Mouse (Mus musculus) bone marrow macrophage, adult 2 months (primary cell): ENCODE data around the gene Cd46. TPM values are rescaled to one million over a fixed set of nuclear protein-coding genes. Genes with fewer than 3 reads are reported as not detected.

Experiments used
- H3K27ac ChIP-seq: 2 replicates; pipeline ENCODE4 v1.5.1; 2012; ENCODE audit warnings: low read depth, low read length; ENCODE audit not compliant: insufficient read depth
- H3K4me1 ChIP-seq: 2 replicates; pipeline ENCODE4 v1.6.1; 2012; ENCODE audit warnings: low read length; ENCODE audit not compliant: control insufficient read depth, insufficient read depth
- H3K4me3 ChIP-seq: 2 replicates; pipeline ENCODE4 v1.5.1; 2012; ENCODE audit warnings: mild to moderate bottlenecking, low read length, moderate library complexity; ENCODE audit not compliant: insufficient read depth
- CTCF ChIP-seq: IDR thresholded peaks from 2 replicates; pipeline ENCODE4 v1.5.1; 2012; ENCODE audit warnings: low read depth, mild to moderate bottlenecking, low read length, moderate library complexity
- POLR2A ChIP-seq: IDR thresholded peaks from 2 replicates; pipeline ENCODE4 v1.6.1; 2012; ENCODE audit warnings: mild to moderate bottlenecking, low read depth, low read length, borderline replicate concordance
- polyA plus RNA-seq: library from polyadenylated mRNA; stranded (reverse); fragments of >200 nt; gene quantifications from 2 replicates; pipeline ENCODE4 v1.2.4, GENCODE M21; 2012; ENCODE audit not compliant: missing spikeins, insufficient read depth, insufficient read length

Gene Cd46
- 2.9 and 3.5 TPM in 2 replicates for polyA plus RNA-seq

DNA sequence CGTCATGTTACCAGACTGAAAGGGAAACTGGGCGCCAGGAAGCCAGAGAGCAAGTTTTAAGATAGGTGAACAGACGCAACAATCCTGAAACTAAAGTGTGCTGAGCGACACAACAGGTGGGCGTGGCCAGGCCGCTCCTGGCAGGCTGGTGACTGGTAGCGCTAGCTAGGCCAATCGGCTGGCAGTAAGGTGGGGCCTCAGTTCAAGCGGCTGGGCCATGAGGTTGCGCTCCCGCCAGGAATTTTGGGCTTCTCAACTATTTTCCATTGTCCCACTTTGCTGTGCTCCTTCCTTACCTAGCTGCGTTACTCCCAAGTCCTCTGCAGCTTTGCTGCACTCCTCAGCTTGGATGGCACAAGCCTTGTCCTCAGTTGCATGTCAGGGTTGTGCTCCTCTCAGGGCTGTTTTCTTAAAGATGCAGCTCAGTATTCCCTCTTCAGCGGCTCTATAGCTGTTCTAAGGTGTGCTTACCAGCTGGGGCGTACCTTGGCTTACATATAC lies at the start of gene Cd46:
TSS of gene Cd46 (minus strand) at position 30 of the 501 bp plus-strand sequence.
- Histone ChIP-seq H3K4me1 (no peaks in the 10 kb centered on the region), H3K4me3 (peak within 1 kb of the TSS; percentile 70), H3K27ac (0 out of 2 replicates have a peak within 1 kb of the TSS, but pooled peaks have one; percentile 20)
- TF ChIP-seq CTCF (no peak), POLR2A (no peak)

GRCm38 (mm10) chr1:195132070-195132469 lies 40.0 kb upstream of the Cd46 start:
- TF ChIP-seq CTCF (no peak), POLR2A (no peak)
- H3K27ac ChIP-seq, result no peak overlapping the region
- peak overlapping the region; percentile 3; the same call in 1 of the 2 replicates for H3K4me3 ChIP-seq
- 0 out of 2 replicates have a peak, but pooled peaks cover 4% of the 10 kb centered on the region for H3K4me1 ChIP-seq

GRCm38 (mm10) chr1:195131675-195132015 lies 39.6 kb upstream of the Cd46 start:
- Histone ChIP-seq H3K4me1 (0 out of 2 replicates have a peak, but pooled peaks cover 4% of the 10 kb centered on the region), H3K27ac (peak overlapping the region; percentile 93), H3K4me3 (peak overlapping the region; percentile 79)
- TF ChIP-seq CTCF (no peak), POLR2A (no peak)

GRCm38 (mm10) chr1:195130953-195131674 lies 39.1 kb upstream of the Cd46 start, which contains the start of gene Cr1l:
Gene Cr1l, minus strand, starts transcription at chr1:195131586.
- Histone ChIP-seq H3K4me3 (peak within 1 kb of the TSS; percentile 79), H3K4me1 (0 out of 2 replicates have a peak, but pooled peaks cover 4% of the 10 kb centered on the region), H3K27ac (peak within 1 kb of the TSS; percentile 93)
- TF ChIP-seq CTCF, result no peak; the same call in 1 of the 2 replicates
- no peak for TF ChIP-seq POLR2A

- H3K4me1 ChIP-seq, result 0 out of 2 replicates have a peak, but pooled peaks cover 4% of the 10 kb centered on the region
- no peak for TF ChIP-seq POLR2A
- H3K4me3 ChIP-seq, result peak overlapping the region; percentile 79
- no peak overlapping the region for H3K27ac ChIP-seq
These were observed 38.4 kb upstream of the Cd46 start for GRCm38 (mm10) chr1:195130479-195130878.

GRCm38 (mm10) chr1:195129867-195130266 lies 37.8 kb upstream of the Cd46 start:
- H3K4me3 ChIP-seq, result 0 out of 2 replicates have a peak overlapping the region, but pooled peaks have one; percentile 3
- H3K4me1 ChIP-seq, result 0 out of 2 replicates have a peak, but pooled peaks cover 4% of the 10 kb centered on the region
- TF ChIP-seq POLR2A (no peak), CTCF (no peak)
- H3K27ac ChIP-seq, result no peak overlapping the region

- Histone ChIP-seq H3K4me3 (no peak overlapping the region), H3K27ac (no peak overlapping the region), H3K4me1 (no peaks in the 10 kb centered on the region)
- TF ChIP-seq CTCF (no peak), POLR2A (no peak)
These were observed 22.4 kb upstream of the Cd46 start for GRCm38 (mm10) chr1:195114414-195114813.

DNA sequence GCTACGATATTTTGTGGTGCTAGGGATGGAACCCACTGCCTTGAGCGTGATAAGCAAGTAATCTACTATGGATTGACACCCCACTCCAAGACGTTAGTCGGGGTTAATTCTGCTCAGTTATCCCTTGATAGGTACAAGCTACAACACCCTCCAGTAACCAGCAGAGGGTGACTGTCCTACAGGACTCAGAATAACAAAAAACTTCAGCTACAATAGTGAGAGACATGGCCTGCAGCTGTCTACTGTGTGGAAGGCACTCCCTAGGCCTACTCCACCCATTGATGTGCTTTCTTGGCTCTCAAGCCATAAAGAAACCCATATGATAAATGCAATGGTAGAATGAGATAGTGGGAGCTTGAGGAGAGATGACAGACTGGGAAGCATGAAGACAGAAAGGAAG lies 21.6 kb upstream of the Cd46 start:
- no peak overlapping the region for H3K4me3 ChIP-seq
- H3K4me1 ChIP-seq, result no peaks in the 10 kb centered on the region
- TF ChIP-seq CTCF (no peak), POLR2A (no peak)
- no peak overlapping the region for H3K27ac ChIP-seq

DNA sequence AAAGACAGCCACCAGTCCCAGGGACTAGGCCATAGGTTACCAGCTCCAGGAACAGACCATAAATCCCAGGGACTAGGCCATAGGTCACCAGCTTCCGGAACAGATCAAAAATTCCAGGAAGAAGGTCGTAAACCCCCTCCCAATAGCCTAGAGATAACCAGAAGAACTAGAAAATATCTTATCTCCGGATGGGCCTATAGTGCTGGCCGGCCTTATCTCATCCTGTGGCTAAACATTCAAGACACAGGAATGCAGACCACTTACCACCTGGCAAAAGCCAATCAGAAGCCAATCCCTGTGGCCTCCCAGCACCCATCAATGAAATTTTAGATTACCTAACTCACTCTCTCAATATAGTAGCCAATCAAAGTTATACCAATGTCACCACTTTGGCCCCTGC lies 8.6 kb upstream of the Cd46 start:
- H3K4me1 ChIP-seq, result no peaks in the 10 kb centered on the region
- H3K4me3 ChIP-seq, result no peak overlapping the region
- TF ChIP-seq CTCF, result no peak
- no peak for TF ChIP-seq POLR2A
- H3K27ac ChIP-seq, result no peak overlapping the region

DNA sequence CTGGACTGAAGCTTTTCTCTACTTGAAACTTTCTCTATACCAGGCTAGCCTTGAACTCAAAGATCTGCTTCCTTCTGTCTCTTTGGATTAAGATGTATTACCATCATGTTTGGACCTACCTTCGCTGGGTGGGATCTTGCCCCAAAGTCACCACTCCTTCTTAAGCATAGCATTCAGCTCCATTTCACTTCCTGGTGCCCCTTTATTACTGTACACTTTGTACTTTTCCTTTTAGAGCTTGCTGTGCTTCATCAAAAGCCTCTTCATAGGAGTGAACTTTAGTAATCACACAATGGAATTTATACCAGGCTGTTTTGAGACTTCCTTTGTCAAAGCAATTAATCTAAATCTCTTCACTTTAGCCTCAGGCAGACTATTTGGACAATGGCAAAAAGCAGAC lies 6.0 kb upstream of the Cd46 start:
- TF ChIP-seq POLR2A, result no peak
- no peak for TF ChIP-seq CTCF
- Histone ChIP-seq H3K27ac (no peak overlapping the region), H3K4me3 (no peak overlapping the region), H3K4me1 (no peaks in the 10 kb centered on the region)
